Mouse (Mus musculus): ENCODE results near the gene Adamtsl5.

Gene Adamtsl5

DNA sequence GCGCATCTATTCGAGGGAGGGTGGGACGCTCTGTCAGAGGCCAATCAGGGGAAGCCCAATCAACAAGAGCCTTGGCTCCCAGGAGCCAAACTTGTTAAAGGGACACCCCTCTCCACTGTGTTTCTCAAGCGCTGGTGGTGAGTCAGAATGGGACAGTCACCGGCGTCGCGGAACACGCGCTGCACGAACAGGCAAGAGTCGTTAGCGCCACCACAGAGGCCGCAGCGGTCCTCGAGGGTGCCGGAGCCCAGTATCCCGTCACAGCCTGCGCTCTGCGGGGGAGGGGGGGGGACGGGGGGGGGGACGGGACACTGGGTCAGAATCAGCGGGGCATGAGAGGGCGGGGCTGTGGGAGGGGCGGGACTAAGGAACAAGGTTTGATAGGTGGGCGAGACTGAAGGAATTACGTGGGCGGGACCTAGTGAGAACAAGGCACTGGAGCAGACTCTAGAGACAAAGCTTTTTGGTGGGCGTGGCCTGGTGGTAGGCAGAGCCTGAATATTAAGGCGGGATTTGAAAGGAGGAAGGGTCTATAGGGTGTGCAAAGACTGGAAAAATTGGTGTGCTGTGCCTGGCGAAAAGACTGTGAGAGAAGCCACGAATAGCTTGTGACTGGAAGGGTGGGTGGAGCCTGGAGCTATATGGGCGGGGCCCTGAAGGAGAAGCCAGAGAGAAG is 5.3 kb downstream of the Adamtsl5 start:
- DNase-seq (ENCODE audit: low read depth in 1 of 2, low spot score in 2 of 2), result no peak

DNA sequence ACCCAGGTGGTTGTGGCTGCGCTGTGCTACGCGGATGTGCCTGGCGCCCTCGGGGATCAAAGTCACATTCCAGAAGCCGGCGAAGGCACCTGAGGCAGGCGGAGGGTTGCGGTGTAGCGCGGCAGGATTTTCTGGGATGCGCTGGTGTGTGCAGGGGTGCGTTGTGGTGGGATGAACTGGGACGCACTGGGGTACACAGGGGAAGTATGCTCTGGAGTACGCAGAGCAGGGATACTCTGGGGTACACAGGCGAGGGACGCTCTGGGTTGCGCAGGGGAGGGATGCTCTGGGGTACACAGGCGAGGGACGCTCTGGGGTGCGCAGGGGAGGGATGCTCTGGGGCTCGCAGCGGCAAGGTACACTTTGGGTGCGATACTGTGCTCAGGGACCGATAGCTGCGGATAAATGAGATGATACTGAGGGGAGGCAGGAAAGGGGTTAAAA is 5.9 kb downstream of the Adamtsl5 start:
- no peak for DNase-seq (ENCODE audit: low read depth in 1 of 2, low spot score in 2 of 2)

DNA sequence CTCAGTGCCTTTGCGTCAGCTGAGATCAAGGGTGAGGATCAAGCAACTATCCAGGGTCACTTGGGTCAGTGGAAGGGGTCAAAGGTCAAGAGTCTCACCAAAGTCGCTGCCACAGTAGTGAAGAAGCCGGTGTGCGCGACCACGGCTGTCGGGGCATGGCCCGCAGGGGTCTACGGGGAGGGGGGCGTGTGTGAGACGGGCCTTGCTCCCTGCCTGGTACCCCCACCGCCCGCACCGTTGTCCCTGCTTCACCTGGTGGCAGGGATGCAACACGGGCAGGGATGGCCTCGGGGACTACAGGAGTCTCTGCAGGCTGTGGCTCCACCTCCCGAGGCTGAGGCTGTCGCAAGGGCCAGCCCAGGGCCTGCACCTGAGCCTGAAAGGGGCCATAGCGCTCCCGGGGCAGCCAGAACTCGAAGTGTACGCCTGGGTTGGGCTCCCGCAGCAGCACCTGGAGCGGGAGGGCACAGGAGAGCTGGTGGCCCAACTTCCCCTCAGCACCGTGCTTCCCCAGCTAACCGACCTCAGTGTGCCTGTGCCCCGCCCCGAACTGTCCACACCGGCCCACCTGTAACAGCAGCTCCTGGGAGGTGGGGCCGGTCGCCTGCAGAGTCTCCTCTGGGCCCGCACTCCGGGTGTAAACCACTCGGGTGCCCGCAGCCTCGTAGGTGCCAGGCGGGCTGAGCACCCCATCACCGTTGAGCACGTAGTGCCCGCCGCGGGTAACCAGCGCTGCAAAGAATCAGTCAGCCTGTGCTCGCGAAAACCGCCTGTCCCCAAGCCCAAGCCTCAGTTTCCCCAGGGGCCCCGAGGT is 6.5 kb downstream of the Adamtsl5 start:
- no peak for DNase-seq (ENCODE audit: low read depth in 1 of 2, low spot score in 2 of 2)

DNA sequence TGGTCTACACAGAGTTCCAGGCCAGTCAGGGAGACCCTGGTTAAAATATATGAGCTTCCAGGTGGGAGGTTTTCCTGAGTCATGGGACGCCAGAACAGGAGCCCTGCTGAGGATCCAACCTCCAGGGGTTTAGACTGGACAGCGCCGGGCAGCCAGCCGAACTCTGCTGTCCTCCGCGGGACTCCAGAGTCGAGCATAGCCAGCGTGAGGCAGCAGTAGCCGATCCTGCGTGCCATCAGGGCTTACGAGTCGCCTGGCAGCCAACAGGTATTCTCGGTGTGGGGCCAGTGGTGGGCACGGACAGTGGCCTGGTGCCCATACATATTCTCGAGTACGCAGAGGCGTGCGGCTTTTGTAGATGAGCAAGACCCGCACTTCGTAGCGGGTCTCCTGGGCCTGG is 7.2 kb downstream of the Adamtsl5 start:
- DNase-seq (ENCODE audit: low read depth in 1 of 2, low spot score in 2 of 2), result no peak

DNA sequence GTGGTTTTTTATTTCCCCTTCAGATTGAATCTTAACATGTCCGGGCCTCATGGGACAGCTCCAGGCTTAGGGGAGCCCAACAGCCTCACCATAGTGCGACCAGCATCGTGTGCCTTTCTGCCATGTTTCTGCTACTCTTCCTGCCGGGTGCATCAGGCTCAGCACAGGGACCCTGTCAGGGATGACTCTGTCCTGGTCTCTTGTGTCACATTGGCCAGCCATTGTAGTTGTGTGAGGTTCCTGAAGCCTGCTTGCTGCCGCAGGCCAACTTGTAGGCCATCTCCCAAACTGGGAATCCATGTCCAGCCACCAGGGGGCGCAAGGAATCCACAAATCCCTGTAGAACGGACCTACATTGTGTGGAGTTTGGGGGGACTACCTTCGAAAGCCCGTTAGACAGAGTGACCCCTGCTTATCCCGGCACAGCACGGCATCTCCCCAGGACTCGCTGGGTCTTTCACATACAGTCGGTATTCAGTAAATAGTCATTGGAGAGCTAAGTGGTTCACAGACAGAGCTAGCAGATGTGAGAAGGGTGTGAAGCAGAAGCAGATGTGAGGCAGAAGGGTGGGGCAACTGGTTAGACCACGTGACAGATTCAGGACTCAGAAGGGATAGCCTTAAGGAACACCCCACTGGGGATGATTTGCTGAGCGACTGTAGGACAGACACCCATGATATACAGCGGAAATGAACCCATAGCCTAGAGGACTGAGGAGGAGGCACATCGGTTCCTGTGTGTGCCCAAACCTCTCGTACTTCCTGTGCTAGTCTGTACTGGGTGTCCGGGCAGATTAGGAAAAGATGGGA is 8.1 kb downstream of the Adamtsl5 start:
- peak; percentile 43 to 79 for DNase-seq (ENCODE audit: low read depth in 1 of 2, low spot score in 2 of 2)

DNA sequence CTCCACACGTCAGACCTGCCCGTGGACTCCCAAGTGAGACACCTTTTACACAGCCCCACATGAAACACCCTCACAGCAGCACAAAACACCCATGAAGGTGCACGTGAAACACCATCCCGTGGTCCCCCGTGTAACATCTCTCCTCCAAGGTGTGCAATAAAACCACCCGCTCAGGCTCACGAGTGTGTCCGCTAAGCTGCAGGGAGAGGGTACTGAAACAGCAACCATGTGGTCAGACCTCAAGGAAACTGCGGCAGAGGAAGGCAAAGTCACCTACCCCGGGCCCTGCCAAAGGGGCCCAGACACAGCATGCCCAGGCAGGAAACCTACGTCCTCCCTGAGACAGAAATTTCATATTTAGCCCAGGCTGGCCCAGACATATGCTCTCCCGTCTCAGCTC is 11.9 kb downstream of the Adamtsl5 start:
- no peak for DNase-seq (ENCODE audit: low read depth in 1 of 2, low spot score in 2 of 2)

DNA sequence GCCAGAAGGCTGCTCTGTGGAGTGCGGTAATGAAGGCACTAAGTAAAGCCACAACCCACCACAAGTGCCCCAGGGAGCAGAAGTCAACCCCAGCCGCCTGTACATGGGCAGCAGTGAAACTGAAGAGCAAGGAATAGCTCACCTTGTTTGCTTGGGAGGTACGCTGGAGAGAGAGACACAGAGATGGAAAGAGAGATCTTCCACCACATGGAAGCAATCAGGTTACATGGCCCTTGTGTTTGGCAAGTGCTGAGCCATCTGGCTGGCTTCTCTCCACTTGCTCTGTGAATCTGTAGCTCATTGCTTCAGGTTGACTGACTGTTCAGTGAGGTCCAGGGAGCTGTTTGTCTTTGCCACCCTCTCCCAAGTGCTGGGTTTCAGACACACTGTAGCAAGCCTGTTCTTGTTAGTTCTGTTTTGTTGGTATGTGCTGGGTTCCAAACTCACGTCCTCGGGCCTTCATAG is 15.7 kb downstream of the Adamtsl5 start:
- DNase-seq (ENCODE audit: low read depth in 1 of 2, low spot score in 2 of 2), result no peak

DNA sequence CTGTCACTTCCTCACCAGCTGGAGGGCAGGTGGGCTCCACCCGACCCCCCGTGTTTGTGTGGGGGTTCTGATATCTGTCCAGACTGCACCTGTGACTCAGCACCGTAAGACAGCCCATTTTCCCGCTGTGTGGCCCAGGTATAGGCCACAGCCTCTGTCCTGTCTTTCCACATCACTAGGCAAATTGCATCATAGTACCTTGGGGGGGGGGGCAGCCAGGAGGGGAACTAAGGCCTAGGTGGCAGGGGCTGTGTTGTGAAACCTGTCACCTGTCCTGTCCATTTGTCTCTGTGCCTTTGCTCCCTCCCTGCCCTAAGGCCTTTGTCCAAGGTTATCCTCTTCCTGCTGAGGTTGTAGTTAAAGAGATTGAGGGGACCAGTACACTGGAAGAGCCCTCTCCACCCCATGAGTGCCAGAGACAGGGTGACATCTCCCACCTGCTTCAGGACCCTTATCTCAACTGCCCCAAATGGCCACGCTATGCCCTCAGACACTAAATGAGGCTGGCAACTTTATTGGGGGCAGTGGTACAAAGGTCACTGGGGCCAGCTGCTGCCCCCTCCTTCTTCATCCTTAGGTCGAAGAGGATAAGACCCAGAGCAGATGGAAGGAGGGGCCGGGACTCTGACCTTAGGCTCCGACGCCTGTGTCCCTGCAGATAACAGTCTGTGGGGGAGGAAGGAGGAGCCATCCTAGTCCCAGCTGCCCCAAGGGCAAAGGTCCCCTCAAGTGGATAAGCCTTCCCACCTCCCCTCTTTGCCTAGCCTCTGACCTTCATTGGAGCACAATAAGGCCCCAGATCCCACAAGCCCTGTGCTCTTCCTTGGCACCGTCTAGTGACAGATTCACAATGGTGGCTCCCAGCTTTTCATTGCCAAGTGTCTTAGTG is 16.3 kb downstream of the Adamtsl5 start:
- no peak for DNase-seq (ENCODE audit: low read depth in 1 of 2, low spot score in 2 of 2)

DNA sequence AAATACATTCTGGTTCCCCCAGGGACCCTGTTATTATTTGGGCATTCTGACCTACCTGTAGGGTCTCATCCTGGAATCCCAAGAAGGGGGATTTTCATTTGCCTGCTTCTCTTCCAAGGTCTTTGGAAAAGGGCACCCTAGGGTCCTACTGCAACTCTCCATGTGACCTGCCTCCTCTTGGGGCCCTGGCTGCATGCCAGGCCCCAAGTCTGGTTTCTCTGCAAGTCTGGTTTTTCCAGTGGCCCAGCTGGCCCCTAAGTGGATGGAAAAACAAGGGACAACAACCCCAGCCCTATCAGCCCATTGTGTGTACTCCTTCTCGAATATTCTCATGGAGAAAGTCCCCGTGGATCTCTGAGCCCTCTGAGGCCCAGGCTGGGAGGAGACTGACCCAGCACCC is 17.3 kb downstream of the Adamtsl5 start:
- no peak for DNase-seq (ENCODE audit: low read depth in 1 of 2, low spot score in 2 of 2)

DNA sequence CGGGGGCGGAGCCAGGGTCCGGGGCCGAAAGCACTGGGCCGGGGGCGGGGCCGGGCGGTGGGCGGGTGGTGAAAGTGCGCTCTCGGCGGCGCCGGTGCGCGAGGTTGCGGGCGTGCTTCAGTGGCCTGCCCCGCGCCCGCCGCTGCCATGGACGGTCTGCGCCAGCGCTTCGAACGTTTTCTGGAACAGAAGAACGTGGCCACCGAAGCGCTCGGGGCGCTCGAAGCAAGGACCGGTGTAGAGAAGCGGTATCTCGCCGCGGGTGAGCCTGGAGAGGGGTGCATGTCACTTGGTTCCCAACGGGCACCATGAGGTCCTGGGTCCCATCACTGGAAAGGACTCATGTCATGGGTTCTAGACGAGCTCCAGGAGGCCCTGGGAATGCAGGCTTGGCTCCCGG is 18.1 kb downstream of the Adamtsl5 start:
- DNase-seq (ENCODE audit: low read depth in 1 of 2, low spot score in 2 of 2), result no peak

DNA sequence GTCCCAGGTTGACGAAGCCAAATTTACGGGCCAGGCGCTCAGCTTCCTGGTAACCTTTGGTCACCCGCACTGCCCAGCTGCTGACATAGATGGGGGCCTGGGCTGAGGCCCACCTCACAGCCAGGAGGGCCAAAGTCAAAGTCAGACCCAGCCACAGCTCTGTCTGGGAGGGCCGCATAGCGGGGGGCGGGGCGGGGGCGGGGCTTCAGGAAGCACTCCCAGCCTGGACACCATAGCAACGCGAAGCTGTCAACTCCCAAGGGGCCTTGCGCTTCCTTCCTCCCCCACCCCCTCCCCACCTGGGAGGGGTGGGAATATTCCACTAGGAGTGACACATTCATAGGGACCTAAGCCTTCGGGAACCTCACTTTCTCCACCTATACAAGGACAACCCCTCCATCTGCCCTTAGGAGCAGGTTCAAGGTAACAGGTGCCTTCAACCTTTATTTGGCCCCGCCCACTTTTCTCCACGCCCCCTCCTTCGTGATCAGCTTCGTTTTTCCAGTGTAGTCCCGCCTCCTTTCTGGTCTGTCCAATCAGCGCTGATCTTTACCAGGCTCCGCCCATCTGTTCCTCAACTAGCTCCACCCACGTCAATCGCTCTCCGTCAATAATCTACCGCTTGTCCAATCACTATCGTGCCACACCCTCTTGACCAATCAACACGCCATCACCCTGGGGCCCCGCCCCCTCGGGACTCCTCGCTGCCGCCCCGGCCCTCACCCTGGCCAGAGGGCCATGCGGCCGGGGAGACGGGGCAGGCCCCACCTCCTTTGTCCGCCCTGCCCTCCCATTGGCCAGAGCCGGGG is 18.7 kb downstream of the Adamtsl5 start, which contains the start of the genes Pcsk4 and Reep6:
TSS of gene Pcsk4 (minus strand) at position 226 of the 809 bp plus-strand sequence.
TSS of gene Reep6 (plus strand) at position 681 of the 809 bp plus-strand sequence.
- DNase-seq (ENCODE audit: low read depth in 1 of 2, low spot score in 2 of 2), result peak; percentile 89 to 91

DNA sequence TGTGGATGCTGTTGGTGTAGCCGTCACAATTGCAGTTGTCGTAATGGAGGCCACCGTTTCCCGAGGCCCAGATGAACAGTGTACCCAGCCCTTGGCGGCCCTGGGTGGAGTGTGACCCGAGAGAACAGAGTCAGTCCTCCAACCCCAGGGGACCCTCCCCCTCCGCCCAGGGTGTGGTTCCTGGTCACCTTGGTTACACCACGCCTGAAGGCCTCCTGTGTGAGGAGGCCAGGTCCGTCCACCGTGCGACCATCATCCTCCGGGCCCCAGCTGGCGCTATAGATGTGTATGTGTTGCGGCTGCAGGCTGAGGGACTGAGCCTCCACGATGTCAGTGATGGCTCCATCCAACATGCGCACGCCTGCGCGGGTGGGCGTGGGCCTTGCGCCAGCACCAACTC is 23.2 kb downstream of the Adamtsl5 start:
- DNase-seq (ENCODE audit: low read depth in 1 of 2, low spot score in 2 of 2), result no peak

DNA sequence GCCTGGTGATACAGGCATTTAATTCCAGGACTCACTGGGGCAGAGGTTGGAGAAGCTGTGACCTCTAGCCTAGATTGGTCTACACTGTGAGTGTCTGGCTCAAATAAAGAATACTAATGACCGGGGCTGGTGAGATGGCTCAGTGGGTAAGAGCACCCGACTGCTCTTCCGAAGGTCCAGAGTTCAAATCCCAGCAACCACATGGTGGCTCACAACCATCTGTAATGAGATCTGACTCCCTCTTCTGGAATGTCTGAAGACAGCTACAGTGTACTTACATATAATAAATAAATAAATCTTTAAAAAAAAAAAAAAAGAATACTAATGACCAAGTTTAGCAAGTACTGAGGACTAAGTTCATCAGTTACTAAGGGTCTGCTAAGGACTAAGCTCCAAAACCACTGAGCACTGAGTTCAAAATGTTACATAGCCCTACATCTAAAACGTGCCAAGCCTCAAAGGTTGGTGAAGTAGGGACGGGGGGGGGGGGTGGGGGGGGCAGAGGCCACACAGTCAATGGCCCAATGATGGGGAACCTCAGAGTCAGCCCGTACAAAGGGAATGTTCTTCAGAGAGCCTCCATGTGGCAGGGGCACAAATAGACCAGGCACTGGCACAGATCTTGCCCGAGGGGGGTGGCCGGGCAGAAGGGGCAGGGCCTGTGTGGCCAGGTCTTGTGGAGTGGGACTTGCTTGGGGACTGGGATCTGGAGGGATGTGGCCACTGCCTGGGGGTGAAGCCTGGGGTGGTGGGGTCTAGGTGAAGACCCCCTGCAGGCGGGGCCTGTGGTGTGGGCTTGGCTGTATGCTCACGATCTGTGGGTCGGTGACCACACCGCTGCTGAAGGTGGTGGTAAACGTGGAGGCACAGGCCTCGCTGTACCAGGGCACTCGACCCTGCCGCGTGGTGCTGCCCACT is 23.8 kb downstream of the Adamtsl5 start:
- no peak for DNase-seq (ENCODE audit: low read depth in 1 of 2, low spot score in 2 of 2)

DNA sequence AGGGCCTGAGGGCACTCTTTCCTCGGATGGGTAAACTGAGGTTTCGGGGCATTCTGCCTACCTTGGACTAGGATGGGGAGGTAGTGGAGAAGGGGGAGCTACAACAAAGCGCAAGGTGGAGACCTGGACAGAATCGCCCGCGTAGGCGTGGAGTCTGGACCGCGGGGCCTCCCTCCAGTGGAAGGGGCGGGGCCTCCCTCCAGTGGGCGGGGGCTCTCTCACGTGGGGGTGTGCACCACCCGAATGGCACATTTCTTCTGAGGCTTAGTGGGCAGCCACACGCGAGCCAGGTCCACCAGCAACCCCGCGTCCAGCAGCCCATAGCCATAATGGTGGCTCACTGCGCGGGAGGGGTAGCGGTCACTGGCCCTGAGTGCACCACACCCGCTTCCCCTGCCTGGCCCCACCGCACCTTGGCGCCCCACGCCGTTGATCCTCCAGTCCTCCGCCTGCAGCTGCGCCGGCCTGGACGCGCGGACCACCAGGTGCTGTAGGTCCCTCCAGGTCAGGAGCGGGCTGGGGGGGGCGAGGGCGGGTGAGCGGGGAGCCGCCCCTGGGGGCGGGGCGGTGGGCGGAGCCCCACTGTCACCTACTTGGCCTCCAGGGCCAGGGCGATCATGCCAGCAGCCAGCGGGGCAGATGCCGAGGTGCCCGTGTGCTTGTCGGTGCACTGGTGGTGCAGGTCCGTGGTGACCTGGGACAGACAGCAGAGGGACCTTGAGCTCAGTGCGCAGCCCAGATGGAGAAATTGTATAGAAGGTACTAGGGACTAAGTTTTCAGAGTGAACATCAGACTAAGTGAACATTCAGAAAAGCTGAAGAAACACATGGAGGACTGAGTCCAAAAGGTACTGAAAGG is 24.7 kb downstream of the Adamtsl5 start:
- DNase-seq (ENCODE audit: low read depth in 1 of 2, low spot score in 2 of 2), result peak in 1 of 2 experiments; percentile 49

DNA sequence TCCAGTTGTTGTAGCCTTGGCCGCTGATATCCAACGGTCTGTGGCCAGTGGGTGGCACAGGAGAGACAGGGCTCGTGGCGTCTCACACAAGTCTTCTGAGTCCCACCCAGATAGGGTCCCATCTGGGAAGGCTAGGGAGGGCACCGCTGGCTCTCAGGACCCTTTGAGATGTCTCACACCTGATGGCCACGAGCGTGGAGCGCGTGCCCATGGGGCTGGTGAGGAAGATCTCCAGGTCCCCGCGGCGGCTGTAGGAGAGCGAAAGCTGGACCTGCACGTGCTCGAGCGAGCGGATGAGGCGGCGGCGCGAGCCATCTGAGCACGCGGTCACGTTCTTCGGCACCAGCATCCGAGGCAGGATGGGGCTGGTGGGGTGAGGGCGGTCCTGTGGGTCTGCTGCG is 25.4 kb downstream of the Adamtsl5 start:
- no peak for DNase-seq (ENCODE audit: low read depth in 1 of 2, low spot score in 2 of 2)

DNA sequence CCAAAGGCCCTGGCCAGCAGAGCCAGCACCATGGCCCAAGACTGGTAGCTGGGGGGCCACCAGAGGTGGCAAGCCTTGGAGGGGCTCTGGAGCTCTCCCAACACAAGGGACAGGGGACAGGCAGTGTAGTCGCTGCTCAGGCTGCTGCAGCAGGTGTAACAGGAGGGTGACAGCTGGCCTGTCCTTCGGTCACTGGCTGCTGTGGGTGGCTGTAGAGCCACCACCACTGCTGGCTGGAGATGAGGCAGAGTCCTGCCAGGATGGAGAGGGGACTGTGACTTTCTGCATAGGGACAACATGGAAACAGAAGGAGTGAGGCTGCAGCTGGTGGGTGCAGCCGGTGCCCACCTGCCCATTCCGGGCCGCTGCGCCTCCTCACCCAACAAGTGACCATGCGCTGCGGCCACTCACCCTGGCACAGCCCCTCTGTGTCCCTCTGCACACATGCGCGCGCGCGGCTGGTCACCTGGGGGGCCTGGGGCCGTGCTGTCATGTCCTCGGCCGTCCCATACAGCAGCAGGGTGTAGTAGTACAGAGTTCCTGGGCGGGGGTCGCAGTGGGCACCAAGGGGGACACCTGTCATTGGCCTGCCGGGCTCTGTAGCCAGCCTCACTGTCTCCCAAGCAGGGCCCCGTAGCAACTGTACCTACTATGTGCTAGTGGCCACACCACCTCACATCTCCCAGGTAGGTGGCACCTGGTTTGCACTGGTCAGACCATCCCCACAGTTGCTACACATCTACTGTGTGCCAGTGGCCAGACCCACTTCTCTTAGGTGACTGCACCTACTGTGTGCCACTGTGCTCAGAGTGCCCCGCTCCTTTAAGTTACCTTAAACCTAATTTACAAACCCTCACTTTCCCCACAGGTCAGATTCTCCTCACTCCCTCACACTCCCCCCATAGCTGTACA is 26.3 kb downstream of the Adamtsl5 start:
- no peak for DNase-seq (ENCODE audit: low read depth in 1 of 2, low spot score in 2 of 2)
